Mouse (Mus musculus): Measurements from ENCODE around the gene Lrrc45. TPM values are rescaled to one million over a fixed set of nuclear protein-coding genes. Genes with fewer than 3 reads are reported as not detected.
"Not testable (repeated sequence)": the region's sequence is repeated elsewhere in the genome, so short reads cannot be mapped to it uniquely, and the experiment has no call there.

The Lrrc45 gene
- polyA plus RNA-seq, 1 experiment from 2014 or later: 69.2 TPM

GRCm38 (mm10) chr11:120722761-120723382, 9.1 kb downstream of the Lrrc45 start:
- 86% methylated on average over 11 of the region's 11 CpGs for WGBS
- Histone ChIP-seq H3K4me1 (ENCODE audit: insufficient read depth, low read length) (peaks cover 25% of the 10 kb centered on the region), H3K4me2 (replicated peaks; ENCODE audit: low read depth, low read length) (no peak overlapping the region), H3K4me3 (ENCODE audit: low read length) (no peak overlapping the region), H3K27ac (ENCODE audit: low read length) (no peak overlapping the region), H3K9ac (replicated peaks; ENCODE audit: low read length) (no peak overlapping the region), H3K36me3 (ENCODE audit: insufficient read depth, low read length) (peaks cover 11% of the 10 kb centered on the region; the same call in 1 of the 2 replicates), H3K27me3 (ENCODE audit: insufficient read depth, low read length) (peaks cover 6% of the 10 kb centered on the region; the same call in 1 of the 2 replicates), H3K9me3 (ENCODE audit: low read length) (no peaks in the 10 kb centered on the region)
- no peak for ATAC-seq (ENCODE audit: low FRiP score, low TSS enrichment)

DNA sequence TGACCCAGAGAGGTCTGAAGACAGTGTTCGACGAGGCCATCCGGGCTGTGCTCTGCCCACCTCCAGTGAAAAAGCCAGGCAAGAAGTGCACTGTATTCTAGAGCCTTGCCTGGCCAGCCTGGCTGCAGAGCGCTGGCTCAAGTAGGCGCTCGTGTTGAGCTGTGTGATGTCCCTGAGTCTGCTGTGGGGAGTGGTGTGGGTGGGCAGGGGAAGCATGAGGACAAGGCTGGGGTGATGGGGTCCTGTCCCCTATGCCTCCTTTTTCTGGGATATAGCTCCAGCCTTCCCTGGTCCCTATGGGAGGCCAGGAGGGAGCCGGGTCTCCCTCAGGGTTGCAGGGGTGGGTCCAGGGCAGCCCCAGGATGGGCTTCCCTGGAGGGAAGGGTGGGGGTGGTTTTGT, 9.8 kb downstream of the Lrrc45 start:
- Histone ChIP-seq H3K27ac (ENCODE audit: low read length) (no peak overlapping the region), H3K36me3 (ENCODE audit: insufficient read depth, low read length) (peaks cover 5% of the 10 kb centered on the region; the same call in 1 of the 2 replicates), H3K4me2 (replicated peaks; ENCODE audit: low read depth, low read length) (no peak overlapping the region), H3K4me3 (ENCODE audit: low read length) (no peak overlapping the region), H3K9ac (replicated peaks; ENCODE audit: low read length) (no peak overlapping the region), H3K27me3 (ENCODE audit: insufficient read depth, low read length) (peaks cover 6% of the 10 kb centered on the region; the same call in 1 of the 2 replicates), H3K4me1 (ENCODE audit: insufficient read depth, low read length) (peaks cover 25% of the 10 kb centered on the region), H3K9me3 (ENCODE audit: low read length) (no peaks in the 10 kb centered on the region)
- no peak for ATAC-seq (ENCODE audit: low FRiP score, low TSS enrichment)
- 89% methylated on average over 7 of the region's 7 CpGs for WGBS

DNA sequence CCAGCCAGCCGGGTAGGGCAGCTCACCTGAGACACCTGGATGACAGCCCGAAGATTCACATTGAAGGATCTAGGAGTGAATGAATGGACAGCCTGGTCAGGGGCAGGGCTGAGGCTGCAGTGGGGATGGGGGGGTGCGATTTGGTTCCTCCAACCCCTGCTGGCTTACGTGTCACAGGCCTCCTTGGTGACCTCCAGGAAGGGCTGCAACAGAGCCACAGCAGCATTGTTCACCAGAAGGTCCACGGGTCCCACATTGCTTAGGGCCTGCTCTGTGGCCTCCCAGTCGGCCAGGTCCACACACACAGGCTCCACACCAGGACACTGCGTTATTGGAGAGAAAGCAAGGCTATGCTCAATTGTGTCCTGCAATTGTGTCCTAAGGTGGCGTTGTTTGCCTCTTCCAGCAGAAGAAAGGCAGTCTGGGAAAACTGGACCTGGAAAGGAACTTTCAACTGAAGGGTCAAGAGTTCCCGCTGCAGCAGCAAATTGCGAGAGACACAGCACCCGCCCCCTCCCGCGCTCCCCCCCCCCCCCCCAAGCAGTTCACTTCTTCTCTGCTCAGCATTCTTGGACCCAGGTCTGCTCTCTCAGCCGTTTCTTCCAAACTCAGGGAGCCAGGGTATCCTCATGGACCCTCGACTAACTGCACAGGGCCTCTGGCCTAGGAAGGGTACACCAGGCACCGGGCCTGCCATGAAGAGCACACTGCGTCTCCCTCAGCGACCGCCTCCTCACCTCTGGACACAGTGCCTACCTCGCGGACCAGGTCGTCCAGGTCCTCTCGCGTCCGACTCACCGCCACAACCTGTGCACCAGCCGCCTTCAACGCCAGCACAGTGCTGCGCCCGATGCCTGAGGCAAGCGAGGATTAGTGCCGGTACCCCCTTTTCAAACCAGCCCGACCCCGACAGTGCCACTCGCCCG, 12.8 kb downstream of the Lrrc45 start:
- WGBS: 19% methylated on average over 33 of the region's 36 CpGs
- Histone ChIP-seq H3K27ac (ENCODE audit: low read length) (peak overlapping the region; percentile 61; the same call in 1 of the 2 replicates), H3K4me2 (replicated peaks; ENCODE audit: low read depth, low read length) (peak overlapping the region; percentile 92), H3K9ac (replicated peaks; ENCODE audit: low read length) (peak overlapping the region; percentile 68), H3K27me3 (ENCODE audit: insufficient read depth, low read length) (peaks cover 6% of the 10 kb centered on the region; the same call in 1 of the 2 replicates), H3K4me1 (ENCODE audit: insufficient read depth, low read length) (peaks cover 20% of the 10 kb centered on the region), H3K4me3 (ENCODE audit: low read length) (peak overlapping the region; percentile 72), H3K9me3 (ENCODE audit: low read length) (no peaks in the 10 kb centered on the region), H3K36me3 (ENCODE audit: insufficient read depth, low read length) (no peaks in the 10 kb centered on the region)
- ATAC-seq (ENCODE audit: low FRiP score, low TSS enrichment): peak; percentile 62

GRCm38 (mm10) chr11:120727169-120727527, 13.4 kb downstream of the Lrrc45 start, which contains the start of gene Dcxr:
TSS of gene Dcxr (minus strand) at chr11:120727281.
- 0% methylated on average over 14 of the region's 14 CpGs for WGBS
- Histone ChIP-seq H3K9me3 (ENCODE audit: low read length) (no peaks in the 10 kb centered on the region), H3K36me3 (ENCODE audit: insufficient read depth, low read length) (no peaks in the 10 kb centered on the region), H3K4me1 (ENCODE audit: insufficient read depth, low read length) (peaks cover 15% of the 10 kb centered on the region), H3K4me3 (ENCODE audit: low read length) (peak within 1 kb of the TSS; percentile 72), H3K27ac (ENCODE audit: low read length) (peak within 1 kb of the TSS; percentile 61; the same call in 1 of the 2 replicates), H3K4me2 (replicated peaks; ENCODE audit: low read depth, low read length) (peak within 1 kb of the TSS; percentile 92), H3K9ac (replicated peaks; ENCODE audit: low read length) (peak within 1 kb of the TSS; percentile 68), H3K27me3 (ENCODE audit: insufficient read depth, low read length) (peaks cover 6% of the 10 kb centered on the region; the same call in 1 of the 2 replicates)
- ATAC-seq (ENCODE audit: low FRiP score, low TSS enrichment): peak; percentile 93

DNA sequence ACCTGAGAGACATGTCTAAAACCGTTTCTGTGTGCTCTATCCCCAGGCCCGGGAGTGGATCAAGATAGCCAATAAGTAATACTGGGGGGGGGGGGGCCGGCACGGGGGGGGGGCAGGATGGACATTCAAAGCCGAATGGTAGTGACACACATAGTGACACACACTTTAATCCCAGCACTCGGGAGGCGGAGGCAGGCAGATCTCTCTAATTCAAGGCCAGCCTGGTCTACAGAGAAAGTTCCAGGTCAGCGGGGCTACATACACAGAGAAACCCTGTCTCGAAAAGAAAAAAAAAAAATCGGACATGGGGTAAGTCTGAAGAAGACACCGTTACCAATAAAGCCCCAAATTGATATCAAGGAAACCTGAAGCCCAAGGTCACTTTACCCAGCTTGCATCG, 13.8 kb downstream of the Lrrc45 start:
- ATAC-seq (ENCODE audit: low FRiP score, low TSS enrichment): no peak
- H3K4me1 ChIP-seq (ENCODE audit: insufficient read depth, low read length): peaks cover 11% of the 10 kb centered on the region
- H3K36me3 ChIP-seq (ENCODE audit: insufficient read depth, low read length): no peaks in the 10 kb centered on the region
- H3K27ac ChIP-seq (ENCODE audit: low read length): no peak overlapping the region
- peaks cover 2% of the 10 kb centered on the region; the same call in 1 of the 2 replicates for H3K27me3 ChIP-seq (ENCODE audit: insufficient read depth, low read length)
- H3K4me2 ChIP-seq (replicated peaks; ENCODE audit: low read depth, low read length): peak overlapping the region; percentile 92
- no peak overlapping the region for H3K4me3 ChIP-seq (ENCODE audit: low read length)
- WGBS: 58% methylated on average over 11 of the region's 12 CpGs
- H3K9ac ChIP-seq (replicated peaks; ENCODE audit: low read length): no peak overlapping the region
- H3K9me3 ChIP-seq (ENCODE audit: low read length): no peaks in the 10 kb centered on the region

- H3K27me3 ChIP-seq (ENCODE audit: insufficient read depth, low read length): no peaks in the 10 kb centered on the region
- WGBS: 70% methylated on average over 11 of the region's 11 CpGs
- ATAC-seq (ENCODE audit: low FRiP score, low TSS enrichment): no peak
- H3K9ac ChIP-seq (replicated peaks; ENCODE audit: low read length): 0 out of 2 replicates have a peak overlapping the region, but pooled peaks have one; percentile 50
- H3K36me3 ChIP-seq (ENCODE audit: insufficient read depth, low read length): no peaks in the 10 kb centered on the region
- no peak overlapping the region for H3K27ac ChIP-seq (ENCODE audit: low read length)
- no peak overlapping the region for H3K4me3 ChIP-seq (ENCODE audit: low read length)
- peak overlapping the region; percentile 50; the same call in 1 of the 2 replicates for H3K4me2 ChIP-seq (replicated peaks; ENCODE audit: low read depth, low read length)
- no peaks in the 10 kb centered on the region for H3K9me3 ChIP-seq (ENCODE audit: low read length)
- H3K4me1 ChIP-seq (ENCODE audit: insufficient read depth, low read length): peaks cover 11% of the 10 kb centered on the region; the same call in 1 of the 2 replicates
These were observed 15.0 kb downstream of the Lrrc45 start for GRCm38 (mm10) chr11:120728530-120729240.

DNA sequence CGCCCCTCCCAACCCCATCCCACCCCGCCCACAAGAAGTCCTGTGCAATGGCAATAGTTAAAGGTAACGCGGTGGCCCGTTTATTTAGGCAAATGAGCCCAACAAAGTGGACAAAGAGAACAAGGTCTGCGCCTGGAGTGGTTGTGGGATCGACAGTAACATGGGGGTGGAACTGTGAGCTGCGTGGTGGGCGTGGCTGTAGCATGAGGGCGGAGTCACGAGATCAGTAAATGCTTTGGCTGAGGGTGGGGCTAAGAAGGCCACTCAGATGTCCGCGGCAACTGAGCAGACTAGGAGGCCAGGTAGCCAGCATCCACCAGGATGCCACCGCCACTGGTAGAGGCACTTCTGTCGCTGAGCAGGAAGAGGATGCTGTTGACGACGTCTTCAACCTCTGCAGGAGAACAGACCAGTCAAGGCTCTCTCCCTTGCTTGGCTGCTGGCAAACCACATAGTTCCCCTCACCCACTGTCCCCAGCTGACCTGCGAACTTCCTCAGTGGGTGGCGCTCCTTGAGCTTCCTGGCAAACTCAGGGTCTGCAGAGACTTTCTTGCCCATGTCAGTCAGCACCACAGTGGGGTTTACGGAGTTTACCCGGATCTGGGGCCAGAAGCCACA, 15.8 kb downstream of the Lrrc45 start:
- H3K9me3 ChIP-seq (ENCODE audit: low read length); H3K27me3 ChIP-seq (ENCODE audit: insufficient read depth, low read length); ATAC-seq (ENCODE audit: low FRiP score, low TSS enrichment); H3K27ac ChIP-seq (ENCODE audit: low read length); H3K36me3 ChIP-seq (ENCODE audit: insufficient read depth, low read length): not testable (repeated sequence)
- Histone ChIP-seq H3K9ac (replicated peaks; ENCODE audit: low read length) (peak overlapping the region; percentile 50; the same call in 1 of the 2 replicates), H3K4me2 (replicated peaks; ENCODE audit: low read depth, low read length) (peak overlapping the region; percentile 50), H3K4me3 (ENCODE audit: low read length) (peak overlapping the region; percentile 19), H3K4me1 (ENCODE audit: insufficient read depth, low read length) (peaks cover 11% of the 10 kb centered on the region; the same call in 1 of the 2 replicates)
- WGBS: 2% methylated on average over 17 of the region's 21 CpGs

- Histone ChIP-seq H3K36me3 (ENCODE audit: insufficient read depth, low read length) (no peaks in the 10 kb centered on the region), H3K4me2 (replicated peaks; ENCODE audit: low read depth, low read length) (no peak overlapping the region), H3K4me3 (ENCODE audit: low read length) (no peak overlapping the region), H3K4me1 (ENCODE audit: insufficient read depth, low read length) (peaks cover 11% of the 10 kb centered on the region; the same call in 1 of the 2 replicates), H3K27ac (ENCODE audit: low read length) (no peak overlapping the region), H3K9me3 (ENCODE audit: low read length) (no peaks in the 10 kb centered on the region), H3K27me3 (ENCODE audit: insufficient read depth, low read length) (no peaks in the 10 kb centered on the region), H3K9ac (replicated peaks; ENCODE audit: low read length) (no peak overlapping the region)
- ATAC-seq (ENCODE audit: low FRiP score, low TSS enrichment): no peak
- WGBS: 90% methylated on average over 10 of the region's 10 CpGs
These were observed 16.7 kb downstream of the Lrrc45 start for GRCm38 (mm10) chr11:120730331-120730870.

DNA sequence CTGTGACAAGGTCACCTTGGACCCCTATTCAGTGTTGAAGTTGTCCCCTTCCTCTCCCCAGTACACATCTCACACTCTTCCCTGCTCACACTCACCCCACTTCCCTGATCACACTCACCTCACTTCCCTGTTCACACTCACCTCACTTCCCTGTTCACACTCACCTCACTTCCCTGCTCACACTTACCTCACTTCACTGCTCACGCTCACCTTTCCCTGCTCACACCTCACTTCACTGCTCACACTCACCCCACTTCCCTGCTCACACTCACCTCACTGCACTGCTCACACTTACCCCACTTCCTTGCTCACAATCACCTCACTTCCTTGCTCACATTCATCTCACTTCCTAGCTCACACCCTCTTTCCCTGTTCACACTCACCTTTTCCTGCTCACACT, 17.7 kb downstream of the Lrrc45 start:
- no peaks in the 10 kb centered on the region for H3K36me3 ChIP-seq (ENCODE audit: insufficient read depth, low read length)
- WGBS: 95% methylated on average over 1 of the region's 1 CpGs
- H3K27ac ChIP-seq (ENCODE audit: low read length): no peak overlapping the region
- no peak overlapping the region for H3K4me2 ChIP-seq (replicated peaks; ENCODE audit: low read depth, low read length)
- H3K27me3 ChIP-seq (ENCODE audit: insufficient read depth, low read length): no peaks in the 10 kb centered on the region
- no peak for ATAC-seq (ENCODE audit: low FRiP score, low TSS enrichment)
- no peaks in the 10 kb centered on the region for H3K9me3 ChIP-seq (ENCODE audit: low read length)
- H3K9ac ChIP-seq (replicated peaks; ENCODE audit: low read length): no peak overlapping the region
- no peak overlapping the region for H3K4me3 ChIP-seq (ENCODE audit: low read length)
- peaks cover 8% of the 10 kb centered on the region; the same call in 1 of the 2 replicates for H3K4me1 ChIP-seq (ENCODE audit: insufficient read depth, low read length)
